Mouse (Mus musculus) ovary, adult 10 weeks (tissue): Measurements from ENCODE around the gene 2310039H08Rik. TPM values are rescaled to one million over a fixed set of nuclear protein-coding genes. Genes with fewer than 3 reads are reported as not detected.

ENCODE experiments used
- polyA plus RNA-seq: library from polyadenylated mRNA; stranded (reverse); fragments of 350-450 nt; fragmentation: Illumina TruSeq; extraction: RNeasy Lipid Tissue Mini Kit (QIAGEN cat#74804); gene quantifications from one replicate; pipeline ENCODE4 v1.2.3, GENCODE M21; 2014

2310039H08Rik gene
- 11.5 TPM for polyA plus RNA-seq

GRCm38 (mm10) chr17:46772404-46773277 lies at the start of gene 2310039H08Rik:
2310039H08Rik (plus strand) TSS chr17:46772635.

DNA sequence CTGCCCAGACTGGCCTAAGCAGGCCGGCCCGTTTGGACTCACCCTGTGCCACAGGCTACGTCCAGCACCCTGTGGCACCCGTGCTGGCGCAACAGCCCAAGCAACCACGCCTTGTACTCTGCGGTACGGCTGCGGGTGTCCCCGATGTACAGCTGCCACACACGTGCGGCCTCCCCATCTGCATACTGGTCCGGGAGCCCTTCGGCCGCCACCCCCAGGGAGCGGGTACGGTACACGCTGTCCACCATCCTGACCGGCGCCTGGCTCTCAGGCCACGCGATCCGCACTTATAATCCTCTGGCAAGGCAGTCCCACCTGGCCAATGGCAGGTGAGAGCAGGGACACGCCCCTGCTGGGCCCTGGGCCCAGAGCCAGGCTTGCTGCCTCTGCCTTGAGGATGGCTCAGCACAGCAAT lies 43.5 kb upstream of the 2310039H08Rik start, which contains the start of gene Gnmt:
Gene Gnmt, minus strand, starts transcription at position 265 of the 415 bp plus-strand sequence.

GRCm38 (mm10) chr17:46751794-46752556 lies 20.5 kb upstream of the 2310039H08Rik start, which contains the start of gene Cnpy3:
Cnpy3 (minus strand) TSS chr17:46752214.

GRCm38 (mm10) chr17:46763544-46763943 lies 8.9 kb upstream of the 2310039H08Rik start, which contains the start of gene Ptcra:
Ptcra (minus strand) TSS chr17:46763712.

GRCm38 (mm10) chr17:46782341-46783221 lies 10.1 kb downstream of the 2310039H08Rik start, which contains the start of gene Rpl7l1:
Rpl7l1 (minus strand) TSS chr17:46782672.

Other genes starting within 250 kb of the 2310039H08Rik start
- gene Cul9, start 226.2 kb upstream of the 2310039H08Rik start, polyA plus RNA-seq = 2.8 TPM
- gene Srf, start 216.5 kb upstream of the 2310039H08Rik start, polyA plus RNA-seq = 0.34 TPM
- 0.57 TPM for gene Ptk7, start 143.1 kb upstream of the 2310039H08Rik start, polyA plus RNA-seq
- not detected for gene Klc4, start 126.6 kb upstream of the 2310039H08Rik start, polyA plus RNA-seq
- 0.83 TPM for gene Mrpl2, start 126.4 kb upstream of the 2310039H08Rik start, polyA plus RNA-seq
- 0.37 TPM for gene Cul7, start 122.3 kb upstream of the 2310039H08Rik start, polyA plus RNA-seq
- gene Rrp36, start 98.3 kb upstream of the 2310039H08Rik start, polyA plus RNA-seq = 2.2 TPM
- 2.4 TPM for gene Mea1, start 93.8 kb upstream of the 2310039H08Rik start, polyA plus RNA-seq
- 4.6 TPM for gene Klhdc3, start 91.7 kb upstream of the 2310039H08Rik start, polyA plus RNA-seq
- 9.5 TPM for gene Ppp2r5d, start 67.5 kb upstream of the 2310039H08Rik start, polyA plus RNA-seq
- gene Pex6, start 61.2 kb upstream of the 2310039H08Rik start, polyA plus RNA-seq = 0.46 TPM
- not detected for gene Gnmt, start 43.5 kb upstream of the 2310039H08Rik start, polyA plus RNA-seq
- gene Cnpy3, start 20.4 kb upstream of the 2310039H08Rik start, polyA plus RNA-seq = 3.2 TPM
- not detected for gene Ptcra, start 8.9 kb upstream of the 2310039H08Rik start, polyA plus RNA-seq
- 31.4 TPM for gene Rpl7l1, start 10.0 kb downstream of the 2310039H08Rik start, polyA plus RNA-seq
- 12.3 TPM for gene Bicral, start 85.8 kb downstream of the 2310039H08Rik start, polyA plus RNA-seq
- gene Tbcc, start 118.0 kb downstream of the 2310039H08Rik start, polyA plus RNA-seq = 2.1 TPM
- not detected for gene Prph2, start 137.8 kb downstream of the 2310039H08Rik start, polyA plus RNA-seq
- gene Ubr2, start 237.9 kb downstream of the 2310039H08Rik start, polyA plus RNA-seq = 29.3 TPM